16 mouse cellular contexts compared by ENCODE assay signal in the genomic region with DNA sequence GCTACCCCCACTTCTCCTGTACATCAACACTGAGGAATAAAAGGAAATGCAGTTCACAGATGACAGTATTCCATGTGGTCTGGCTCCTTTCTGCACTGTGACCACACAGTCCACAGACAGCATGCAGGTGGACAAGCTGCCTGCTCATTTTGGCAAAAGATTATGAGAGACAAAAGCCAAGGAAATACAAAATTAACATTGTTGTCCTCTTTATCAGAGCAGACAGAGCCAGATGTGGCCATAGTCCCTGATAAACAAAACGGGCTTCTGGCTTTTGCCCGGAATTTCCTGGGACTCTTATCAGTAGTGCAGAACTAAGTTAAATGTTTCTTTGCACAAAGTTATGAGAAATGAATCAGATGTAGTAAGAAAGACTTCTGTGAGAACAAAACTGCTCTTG.
DNase-seq lines count a peak whose midpoint lies in the region; ATAC-seq and TF ChIP-seq lines count a peak whose summit lies in the region.
"Had no signal": no experiment of that assay in that cellular context is flagged by ENCODE, and none has a peak within 500 bp of the region (broad histone marks: within the 10 kb centered on the region; RNA-seq: fewer than 3 reads in every experiment).

No protein-coding gene starts in this region.

- ATAC-seq in megakaryocyte, adult 5-6 weeks (ENCODE audit: poor library complexity, severe bottlenecking): no peak
- no peak for ATAC-seq in intestine, embryonic 16.5 days
- peak; percentile 59 for ATAC-seq in megakaryocyte-erythroid progenitor cell, adult 5-6 weeks (replicated peaks; ENCODE audit: low FRiP score, low TSS enrichment, poor library complexity, severe bottlenecking)
- ATAC-seq: inflammation-experienced regulatory T-cells, adult 6 months had no signal

- TF ChIP-seq POLR2A in heart, adult 2 months (IDR thresholded peaks at IDR 0.05; ENCODE audit: insufficient read depth, low read depth, low read length): 0 out of 2 replicates have a peak, but pooled peaks have one; percentile 13

- peak overlapping the region; percentile 51 for H3K27ac ChIP-seq in heart, adult 2 months
- peak overlapping the region; percentile 31; the same call in 1 of the 2 replicates for H3K27ac ChIP-seq in intestine, embryonic 16.5 days (ENCODE audit: low read length)
- no peak overlapping the region for H3K27ac ChIP-seq in hindbrain, embryonic 10.5 days
- H3K27ac ChIP-seq: embryonic facial prominence, embryonic 12.5 days had no signal

- H3K9ac ChIP-seq in heart, adult 2 months (ENCODE audit: low read depth, low read length): no peak overlapping the region
- H3K9ac ChIP-seq in intestine, embryonic 16.5 days (ENCODE audit: low read depth, low read length): no peak overlapping the region
- H3K9ac ChIP-seq: embryonic facial prominence, embryonic 12.5 days had no signal

- 10% methylated on average over 2 of the region's 2 CpGs for WGBS in heart, adult 2 months
- 9% methylated on average over 2 of the region's 2 CpGs for WGBS in intestine, embryonic 16.5 days
- 84% methylated on average over 2 of the region's 2 CpGs for WGBS in hindbrain, embryonic 10.5 days

- no peaks in the 10 kb centered on the region for H3K79me2 ChIP-seq in heart, adult 2 months (replicated peaks; ENCODE audit: control insufficient read depth, insufficient read depth, low read length)

- TF ChIP-seq EP300 in heart, adult 2 months (IDR thresholded peaks at IDR 0.05; ENCODE audit: insufficient read depth, low read depth, low read length): 0 out of 2 replicates have a peak, but pooled peaks have one; percentile 44

- no peak overlapping the region for H3K4me2 ChIP-seq in intestine, embryonic 16.5 days (ENCODE audit: low read depth, low read length)
- H3K4me2 ChIP-seq: embryonic facial prominence, embryonic 12.5 days had no signal

- no peaks in the 10 kb centered on the region for H3K9me3 ChIP-seq in megakaryocyte, embryonic 14.5 days
- H3K9me3 ChIP-seq in intestine, embryonic 16.5 days (ENCODE audit: control insufficient read depth, low read length): no peaks in the 10 kb centered on the region
- no peaks in the 10 kb centered on the region for H3K9me3 ChIP-seq in hindbrain, embryonic 10.5 days
- H3K9me3 ChIP-seq: embryonic facial prominence, embryonic 12.5 days had no signal

- H3K4me1 ChIP-seq in heart, adult 2 months (ENCODE audit: control insufficient read depth, insufficient read depth, low read length): peaks cover 37% of the 10 kb centered on the region
- peaks cover 100% of the 10 kb centered on the region for H3K4me1 ChIP-seq in megakaryocyte, embryonic 14.5 days
- peaks cover 58% of the 10 kb centered on the region for H3K4me1 ChIP-seq in intestine, embryonic 16.5 days (ENCODE audit: control insufficient read depth, insufficient read depth, low read length)
- H3K4me1 ChIP-seq in hindbrain, embryonic 10.5 days (replicated peaks): peaks cover 26% of the 10 kb centered on the region

- intact Hi-C loops in heart, adult 2 months (cut with DNase I): no loop called here
- intact Hi-C loops in heart, postnatal 36 days (cut with DNase I): no loop called here

- H3K36me3 ChIP-seq in heart, adult 2 months (ENCODE audit: control insufficient read depth, insufficient read depth, low read length): peaks cover 49% of the 10 kb centered on the region
- peaks cover 87% of the 10 kb centered on the region for H3K36me3 ChIP-seq in megakaryocyte, embryonic 14.5 days (replicated peaks; ENCODE audit: low read length)
- H3K36me3 ChIP-seq in intestine, embryonic 16.5 days (ENCODE audit: control insufficient read depth, insufficient read depth, low read length): no peaks in the 10 kb centered on the region
- peaks cover 16% of the 10 kb centered on the region for H3K36me3 ChIP-seq in hindbrain, embryonic 10.5 days

- no peak for TF ChIP-seq CTCF in heart, adult 2 months (IDR thresholded peaks at IDR 0.05)

- DNase-seq in heart, adult 2 months: no peak
- DNase-seq in heart, postnatal 36 days: no peak
- DNase-seq in hindbrain, embryonic 10.5 days (ENCODE audit: low spot score): no peak
- no peak for DNase-seq in left cerebral cortex, adult 11 months (ENCODE audit: low spot score)
- DNase-seq: cerebellum, postnatal 10 days; gastrocnemius, postnatal 10 days; layer of hippocampus, adult 9-11 months; lung, postnatal 36 days; right cerebral cortex, adult 18-20 months; thymus, postnatal 4 days had no signal

- no peak overlapping the region for H3K4me3 ChIP-seq in heart, adult 2 months
- H3K4me3 ChIP-seq in megakaryocyte, embryonic 14.5 days (replicated peaks): peak overlapping the region; percentile 62
- H3K4me3 ChIP-seq in intestine, embryonic 16.5 days (ENCODE audit: low read length): no peak overlapping the region
- H3K4me3 ChIP-seq in hindbrain, embryonic 10.5 days: no peak overlapping the region
- H3K4me3 ChIP-seq: embryonic facial prominence, embryonic 12.5 days had no signal

- H3K27me3 ChIP-seq in heart, adult 2 months (ENCODE audit: control insufficient read depth, insufficient read depth, low read length): no peaks in the 10 kb centered on the region
- no peaks in the 10 kb centered on the region for H3K27me3 ChIP-seq in megakaryocyte, embryonic 14.5 days (replicated peaks)
- H3K27me3 ChIP-seq in intestine, embryonic 16.5 days (replicated peaks; ENCODE audit: control insufficient read depth, insufficient read depth, low read length): no peaks in the 10 kb centered on the region
- no peaks in the 10 kb centered on the region for H3K27me3 ChIP-seq in hindbrain, embryonic 10.5 days (ENCODE audit: insufficient read depth, poor library complexity, severe bottlenecking)
- H3K27me3 ChIP-seq: embryonic facial prominence, embryonic 12.5 days had no signal
